Mouse (Mus musculus): ENCODE data around the gene Creg2. TPM values are rescaled to one million over a fixed set of nuclear protein-coding genes. Genes with fewer than 3 reads are reported as not detected.
"Not testable (repeated sequence)": the region's sequence is repeated elsewhere in the genome, so short reads cannot be mapped to it uniquely, and the experiment has no call there.

Creg2 gene
- polyA plus RNA-seq, 1 experiment from 2014 or later: 2.3 TPM

DNA sequence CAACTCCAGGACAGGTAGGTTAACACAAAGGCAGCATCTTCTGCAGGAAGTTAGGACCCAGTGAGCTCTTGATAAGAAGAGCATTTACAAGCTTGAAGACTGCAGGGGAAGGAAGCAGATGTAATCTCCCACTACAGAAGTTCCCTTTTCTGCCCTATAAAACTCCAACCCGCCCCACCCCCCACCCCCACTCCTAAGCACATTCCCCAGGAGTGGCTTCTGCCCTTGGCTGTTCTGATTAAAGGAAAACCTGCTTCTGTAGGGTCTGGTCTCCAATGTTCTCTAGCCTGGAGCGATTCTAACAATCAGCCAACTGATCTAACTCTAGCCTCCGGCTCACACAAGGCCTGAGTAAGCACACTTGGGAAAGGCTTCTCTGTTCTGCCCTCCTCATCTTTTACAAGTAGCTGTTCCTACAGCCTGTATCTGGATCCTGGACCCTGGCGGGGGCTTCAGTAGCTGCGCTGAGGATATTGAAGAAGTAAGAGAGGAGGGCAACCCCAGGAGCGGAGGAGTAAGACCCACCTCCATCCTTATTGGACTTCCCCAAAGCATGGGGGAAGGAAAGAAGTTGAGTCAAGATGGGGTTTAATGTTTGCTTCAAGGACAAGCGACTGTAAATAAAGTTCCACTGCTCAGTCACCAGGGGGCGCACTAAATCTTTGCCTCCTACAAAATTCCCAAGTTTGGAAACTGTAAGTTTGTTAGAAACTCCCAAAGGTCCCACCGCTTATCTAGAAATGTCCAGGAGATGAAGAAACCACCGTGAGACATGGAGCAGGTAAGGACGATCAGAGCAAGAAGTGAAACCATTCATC, 36.6 kb downstream of the Creg2 start:
- H3K9ac ChIP-seq (replicated peaks; ENCODE audit: low read depth, low read length): no peak overlapping the region

GRCm38 (mm10) chr1:39613061-39613460, 38.2 kb downstream of the Creg2 start:
- Histone ChIP-seq H3K27me3 (replicated peaks; ENCODE audit: control insufficient read depth, insufficient read depth, low read length) (no peaks in the 10 kb centered on the region), H3K4me1 (replicated peaks; ENCODE audit: control insufficient read depth, insufficient read depth, low read length) (no peaks in the 10 kb centered on the region), H3K9ac (replicated peaks; ENCODE audit: low read depth, low read length) (no peak overlapping the region), H3K4me2 (ENCODE audit: low read length) (no peak overlapping the region), H3K36me3 (ENCODE audit: control insufficient read depth, insufficient read depth) (no peaks in the 10 kb centered on the region), H3K4me3 (replicated peaks; ENCODE audit: low read length) (no peak overlapping the region), H3K27ac (ENCODE audit: low read length) (no peak overlapping the region), H3K9me3 (ENCODE audit: control insufficient read depth, low read length) (no peaks in the 10 kb centered on the region)
- WGBS: 99% methylated on average over 3 of the region's 3 CpGs
- ATAC-seq: no peak

More for the DNA sequence above, 36.6 kb downstream of the Creg2 start:
- no peak for ATAC-seq
- no peaks in the 10 kb centered on the region for H3K9me3 ChIP-seq (ENCODE audit: control insufficient read depth, low read length)
- no peak overlapping the region for H3K4me2 ChIP-seq (ENCODE audit: low read length)
- H3K36me3 ChIP-seq (ENCODE audit: control insufficient read depth, insufficient read depth): no peaks in the 10 kb centered on the region
- no peaks in the 10 kb centered on the region; the same call in 1 of the 2 replicates for H3K4me1 ChIP-seq (replicated peaks; ENCODE audit: control insufficient read depth, insufficient read depth, low read length)
- no peaks in the 10 kb centered on the region for H3K27me3 ChIP-seq (replicated peaks; ENCODE audit: control insufficient read depth, insufficient read depth, low read length)
- H3K27ac ChIP-seq (ENCODE audit: low read length): no peak overlapping the region
- 27% methylated on average over 11 of the region's 11 CpGs for whole genome bisulfite sequencing
- H3K4me3 ChIP-seq (replicated peaks; ENCODE audit: low read length): no peak overlapping the region

GRCm38 (mm10) chr1:39612491-39612890, 38.8 kb downstream of the Creg2 start:
- Histone ChIP-seq H3K4me3 (replicated peaks; ENCODE audit: low read length) (no peak overlapping the region), H3K27me3 (replicated peaks; ENCODE audit: control insufficient read depth, insufficient read depth, low read length) (no peaks in the 10 kb centered on the region), H3K9me3 (ENCODE audit: control insufficient read depth, low read length) (no peaks in the 10 kb centered on the region), H3K4me2 (ENCODE audit: low read length) (no peak overlapping the region), H3K4me1 (replicated peaks; ENCODE audit: control insufficient read depth, insufficient read depth, low read length) (no peaks in the 10 kb centered on the region), H3K27ac (ENCODE audit: low read length) (no peak overlapping the region), H3K9ac (replicated peaks; ENCODE audit: low read depth, low read length) (no peak overlapping the region), H3K36me3 (ENCODE audit: control insufficient read depth, insufficient read depth) (no peaks in the 10 kb centered on the region)
- 84% methylated on average over 5 of the region's 5 CpGs for WGBS
- ATAC-seq: no peak

- no peaks in the 10 kb centered on the region for H3K36me3 ChIP-seq (ENCODE audit: control insufficient read depth, insufficient read depth)
- H3K9me3 ChIP-seq (ENCODE audit: control insufficient read depth, low read length): no peaks in the 10 kb centered on the region
Measured at GRCm38 (mm10) chr1:39608534-39608933, 42.7 kb downstream of the Creg2 start.

DNA sequence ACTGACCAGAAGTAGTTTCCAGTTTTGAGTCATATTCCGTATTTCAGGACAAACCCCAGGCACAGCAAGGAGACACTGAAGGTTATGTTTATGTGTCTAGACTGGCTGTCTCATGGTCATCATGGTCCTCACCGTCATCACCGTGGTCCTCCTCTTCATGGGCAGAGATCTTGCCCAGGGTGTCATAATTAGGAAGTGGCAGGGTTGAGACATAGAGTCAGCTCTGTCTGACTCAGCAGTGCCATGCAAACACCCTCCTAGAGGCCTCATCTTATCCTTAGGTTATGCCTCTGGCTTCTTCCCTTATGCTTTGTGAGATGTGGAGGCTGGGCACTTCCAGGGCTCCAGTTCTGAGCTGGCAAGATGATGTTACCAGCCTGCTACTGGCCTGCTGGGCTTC, 48.8 kb downstream of the Creg2 start:
- Histone ChIP-seq H3K9me3 (ENCODE audit: control insufficient read depth, low read length) (0 out of 2 replicates have a peak, but pooled peaks cover 6% of the 10 kb centered on the region), H3K27ac (ENCODE audit: low read length) (no peak overlapping the region), H3K4me1 (replicated peaks; ENCODE audit: control insufficient read depth, insufficient read depth, low read length) (no peaks in the 10 kb centered on the region; the same call in 1 of the 2 replicates), H3K9ac (replicated peaks; ENCODE audit: low read depth, low read length) (no peak overlapping the region), H3K4me2 (ENCODE audit: low read length) (no peak overlapping the region), H3K36me3 (ENCODE audit: control insufficient read depth, insufficient read depth) (no peaks in the 10 kb centered on the region), H3K4me3 (replicated peaks; ENCODE audit: low read length) (no peak overlapping the region), H3K27me3 (replicated peaks; ENCODE audit: control insufficient read depth, insufficient read depth, low read length) (no peaks in the 10 kb centered on the region)
- no peak for ATAC-seq
- WGBS: 95% methylated on average over 3 of the region's 3 CpGs

More at GRCm38 (mm10) chr1:39608534-39608933, 42.7 kb downstream of the Creg2 start:
- no peak overlapping the region for H3K4me2 ChIP-seq (ENCODE audit: low read length)
- H3K27me3 ChIP-seq (replicated peaks; ENCODE audit: control insufficient read depth, insufficient read depth, low read length): no peaks in the 10 kb centered on the region
- H3K9ac ChIP-seq (replicated peaks; ENCODE audit: low read depth, low read length): no peak overlapping the region
- H3K4me1 ChIP-seq (replicated peaks; ENCODE audit: control insufficient read depth, insufficient read depth, low read length): no peaks in the 10 kb centered on the region
- no peak overlapping the region for H3K4me3 ChIP-seq (replicated peaks; ENCODE audit: low read length)
- ATAC-seq: no peak
- WGBS: 80% methylated on average over 8 of the region's 8 CpGs
- H3K27ac ChIP-seq (ENCODE audit: low read length): no peak overlapping the region

- 0 out of 2 replicates have a peak, but pooled peaks cover 6% of the 10 kb centered on the region for H3K9me3 ChIP-seq (ENCODE audit: control insufficient read depth, low read length)
- no peaks in the 10 kb centered on the region for H3K27me3 ChIP-seq (replicated peaks; ENCODE audit: control insufficient read depth, insufficient read depth, low read length)
- H3K27ac ChIP-seq (ENCODE audit: low read length): no peak overlapping the region
- no peak overlapping the region for H3K4me3 ChIP-seq (replicated peaks; ENCODE audit: low read length)
- H3K4me2 ChIP-seq (ENCODE audit: low read length): no peak overlapping the region
- no peaks in the 10 kb centered on the region; the same call in 1 of the 2 replicates for H3K4me1 ChIP-seq (replicated peaks; ENCODE audit: control insufficient read depth, insufficient read depth, low read length)
- no peaks in the 10 kb centered on the region for H3K36me3 ChIP-seq (ENCODE audit: control insufficient read depth, insufficient read depth)
- ATAC-seq: no peak
- whole genome bisulfite sequencing: 35% methylated on average over 11 of the region's 11 CpGs
- H3K9ac ChIP-seq (replicated peaks; ENCODE audit: low read depth, low read length): no peak overlapping the region
Measured at GRCm38 (mm10) chr1:39598726-39599125, 52.5 kb downstream of the Creg2 start.

GRCm38 (mm10) chr1:39597135-39597534, 54.1 kb downstream of the Creg2 start:
- ATAC-seq; H3K9ac ChIP-seq (replicated peaks; ENCODE audit: low read depth, low read length); H3K4me1 ChIP-seq (replicated peaks; ENCODE audit: control insufficient read depth, insufficient read depth, low read length); H3K9me3 ChIP-seq (ENCODE audit: control insufficient read depth, low read length); H3K27me3 ChIP-seq (replicated peaks; ENCODE audit: control insufficient read depth, insufficient read depth, low read length); H3K27ac ChIP-seq (ENCODE audit: low read length); H3K4me3 ChIP-seq (replicated peaks; ENCODE audit: low read length); H3K36me3 ChIP-seq (ENCODE audit: control insufficient read depth, insufficient read depth); H3K4me2 ChIP-seq (ENCODE audit: low read length): not testable (repeated sequence)
- 93% methylated on average over 9 of the region's 9 CpGs for WGBS

GRCm38 (mm10) chr1:39593836-39594235, 57.4 kb downstream of the Creg2 start:
- Histone ChIP-seq H3K27me3 (replicated peaks; ENCODE audit: control insufficient read depth, insufficient read depth, low read length) (no peaks in the 10 kb centered on the region), H3K27ac (ENCODE audit: low read length) (no peak overlapping the region), H3K4me2 (ENCODE audit: low read length) (no peak overlapping the region), H3K4me1 (replicated peaks; ENCODE audit: control insufficient read depth, insufficient read depth, low read length) (no peaks in the 10 kb centered on the region; the same call in 1 of the 2 replicates), H3K36me3 (ENCODE audit: control insufficient read depth, insufficient read depth) (no peaks in the 10 kb centered on the region), H3K9me3 (ENCODE audit: control insufficient read depth, low read length) (no peaks in the 10 kb centered on the region), H3K4me3 (replicated peaks; ENCODE audit: low read length) (no peak overlapping the region), H3K9ac (replicated peaks; ENCODE audit: low read depth, low read length) (no peak overlapping the region)
- 72% methylated on average over 10 of the region's 10 CpGs for WGBS
- ATAC-seq: no peak

GRCm38 (mm10) chr1:39592090-39592489, 59.2 kb downstream of the Creg2 start:
- H3K9ac ChIP-seq (replicated peaks; ENCODE audit: low read depth, low read length): no peak overlapping the region
- no peaks in the 10 kb centered on the region for H3K4me1 ChIP-seq (replicated peaks; ENCODE audit: control insufficient read depth, insufficient read depth, low read length)
- H3K27me3 ChIP-seq (replicated peaks; ENCODE audit: control insufficient read depth, insufficient read depth, low read length): no peaks in the 10 kb centered on the region
- no peak overlapping the region for H3K4me3 ChIP-seq (replicated peaks; ENCODE audit: low read length)
- no peak overlapping the region for H3K4me2 ChIP-seq (ENCODE audit: low read length)
- no peaks in the 10 kb centered on the region for H3K36me3 ChIP-seq (ENCODE audit: control insufficient read depth, insufficient read depth)
- no peaks in the 10 kb centered on the region for H3K9me3 ChIP-seq (ENCODE audit: control insufficient read depth, low read length)
- no peak for ATAC-seq
- 84% methylated on average over 4 of the region's 4 CpGs for WGBS
- no peak overlapping the region for H3K27ac ChIP-seq (ENCODE audit: low read length)
